Mouse (Mus musculus) heart, embryonic 12.5 days (tissue): Measurements from ENCODE around the gene Dynlt1b. TPM values are rescaled to one million over a fixed set of nuclear protein-coding genes. Genes with fewer than 3 reads are reported as not detected.
"Not testable (repeated sequence)": the region's sequence is repeated elsewhere in the genome, so short reads cannot be mapped to it uniquely, and the experiment has no call there.

Source experiments
- ATAC-seq: fragments of 200-750 bp; cut with Nextera tagmentation; 2 replicates; pipeline ENCODE4 v1.8.0; 2017; ENCODE audit warnings: moderate TSS enrichment, moderate library complexity; ENCODE audit not compliant: insufficient number of reproducible peaks, low FRiP score
- H3K27ac ChIP-seq: fragments of 300-500 bp; sonication (generic); 2 replicates; pipeline ENCODE4 v1.5.1; 2016; ENCODE audit warnings: mild to moderate bottlenecking, moderate library complexity; ENCODE audit not compliant: poor library complexity, severe bottlenecking
- H3K27me3 ChIP-seq: fragments of 300-500 bp; sonication (generic); replicated peaks from 2 replicates; pipeline ENCODE4 v1.6.1; 2016; ENCODE audit warnings: mild to moderate bottlenecking, moderate library complexity
- H3K36me3 ChIP-seq: fragments of 300-500 bp; sonication (generic); 2 replicates; pipeline ENCODE4 v1.6.1; 2016; ENCODE audit warnings: mild to moderate bottlenecking, moderate library complexity
- H3K4me1 ChIP-seq: fragments of 300-500 bp; sonication (generic); replicated peaks from 2 replicates; pipeline ENCODE4 v1.6.1; 2016; ENCODE audit warnings: mild to moderate bottlenecking
- H3K4me2 ChIP-seq: fragments of 300-500 bp; sonication (generic); 2 replicates; pipeline ENCODE4 v1.6.1; 2016; ENCODE audit warnings: mild to moderate bottlenecking, moderate library complexity
- H3K4me3 ChIP-seq: fragments of 300-500 bp; sonication (generic); 2 replicates; pipeline ENCODE4 v1.5.1; 2016; ENCODE audit warnings: mild to moderate bottlenecking
- H3K9ac ChIP-seq: fragments of 300-500 bp; sonication (generic); 2 replicates; pipeline ENCODE4 v1.6.1; 2016; ENCODE audit warnings: mild to moderate bottlenecking, moderate library complexity
- H3K9me3 ChIP-seq: fragments of 300-500 bp; sonication (generic); replicated peaks from 2 replicates; pipeline ENCODE4 v1.6.1; 2016; ENCODE audit warnings: mild to moderate bottlenecking, moderate library complexity
- WGBS: fragments of 180-500 bp; shearing (Covaris S2); methylation state at CpG from one replicate; pipeline ENCODE4 v1.1.7; 2016; 5-methylcytosine and 5-hydroxymethylcytosine counted together
- polyA plus RNA-seq: library from polyadenylated mRNA; unstranded; fragments of >200 nt; fragmentation: Nextera tagmentation; extraction: Ambion mirVana; gene quantifications from 2 replicates; pipeline ENCODE4 v1.2.1, GENCODE M21; 2016

Dynlt1b gene
- polyA plus RNA-seq, 1 experiment from 2014 or later = 418 TPM

- H3K4me2 ChIP-seq, H3K27ac ChIP-seq, H3K4me3 ChIP-seq, H3K4me1 ChIP-seq, H3K9me3 ChIP-seq, H3K9ac ChIP-seq, H3K27me3 ChIP-seq, H3K36me3 ChIP-seq, ATAC-seq: not testable (repeated sequence)
- WGBS = 76% methylated on average over 3 of the region's 3 CpGs
Measured at GRCm38 (mm10) chr17:6425325-6425724, 4.6 kb upstream of the Dynlt1b start.

- 67% methylated on average over 6 of the region's 8 CpGs for WGBS
- H3K9me3 ChIP-seq = not testable (repeated sequence)
Measured at GRCm38 (mm10) chr17:6426869-6427268, 3.0 kb upstream of the Dynlt1b start.

DNA sequence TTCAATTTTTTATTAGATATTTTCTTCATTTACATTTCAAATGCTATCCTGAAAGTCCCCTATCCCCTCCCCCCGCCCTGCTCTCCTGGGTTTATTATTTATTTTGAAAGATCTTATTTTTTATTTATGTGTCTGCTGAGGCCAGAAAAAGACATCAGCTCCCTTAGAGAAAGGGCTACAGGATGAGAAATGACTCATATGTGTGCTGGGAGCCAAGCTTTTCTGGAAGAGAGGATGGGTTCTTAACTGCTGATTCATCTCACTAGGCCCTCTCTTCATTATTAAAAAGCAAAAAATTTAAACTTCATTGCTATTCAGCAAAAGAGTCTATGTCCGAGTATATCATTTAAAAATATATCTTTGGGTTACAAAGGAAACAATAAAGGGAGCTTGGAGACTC lies 986 bp upstream of the Dynlt1b start:
- H3K4me1 ChIP-seq, H3K27ac ChIP-seq: not testable (repeated sequence)
- WGBS = 78% methylated on average over 2 of the region's 2 CpGs

More at GRCm38 (mm10) chr17:6426869-6427268, 3.0 kb upstream of the Dynlt1b start:
- not testable (repeated sequence) for H3K27me3 ChIP-seq, H3K4me3 ChIP-seq, H3K36me3 ChIP-seq, H3K9ac ChIP-seq, H3K27ac ChIP-seq, H3K4me2 ChIP-seq, H3K4me1 ChIP-seq, ATAC-seq

GRCm38 (mm10) chr17:6430410-6431001 lies 594 bp downstream of the Dynlt1b start:
- Histone ChIP-seq H3K4me2 (peak overlapping the region; percentile 58), H3K4me3 (peak overlapping the region; percentile 50), H3K9ac (peak overlapping the region; percentile 75), H3K36me3 (peaks cover 14% of the 10 kb centered on the region), H3K27ac (peak overlapping the region; percentile 43; the same call in 1 of the 2 replicates)
- WGBS = 3% methylated on average over 9 of the region's 9 CpGs
- not testable (repeated sequence) for H3K4me1 ChIP-seq, H3K9me3 ChIP-seq, H3K27me3 ChIP-seq
- peak; percentile 56; the same call in 1 of the 2 replicates for ATAC-seq

More for the DNA sequence above, 986 bp upstream of the Dynlt1b start:
- H3K9ac ChIP-seq, H3K4me2 ChIP-seq, H3K9me3 ChIP-seq, H3K27me3 ChIP-seq, H3K4me3 ChIP-seq, ATAC-seq: not testable (repeated sequence)
- peaks cover 12% of the 10 kb centered on the region for H3K36me3 ChIP-seq

DNA sequence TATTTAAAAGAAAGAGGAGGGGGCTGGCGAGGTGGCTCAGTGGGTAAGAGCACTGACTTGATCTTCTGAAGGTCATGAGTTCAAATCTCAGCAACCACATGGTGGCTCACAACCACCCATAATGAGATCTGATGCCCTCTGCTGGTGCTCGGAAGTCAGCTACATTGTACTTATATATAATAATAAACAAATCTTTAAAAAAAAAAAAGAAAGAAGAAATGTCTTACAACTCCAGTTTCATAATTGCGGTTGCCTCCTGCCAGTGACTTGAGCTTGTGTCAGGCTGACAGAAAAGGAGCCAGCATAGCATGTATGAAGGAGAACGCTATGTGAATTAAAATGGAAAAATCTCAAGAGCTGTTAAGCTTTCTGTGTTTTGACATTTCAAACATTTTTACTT lies 2.5 kb downstream of the Dynlt1b start:
- not testable (repeated sequence) for ATAC-seq, H3K27me3 ChIP-seq, H3K4me2 ChIP-seq, H3K9me3 ChIP-seq, H3K4me1 ChIP-seq, H3K27ac ChIP-seq, H3K4me3 ChIP-seq, H3K9ac ChIP-seq
- WGBS = 87% methylated on average over 3 of the region's 4 CpGs
- H3K36me3 ChIP-seq = peaks cover 17% of the 10 kb centered on the region

- not testable (repeated sequence) for H3K4me1 ChIP-seq, H3K4me3 ChIP-seq, H3K27me3 ChIP-seq, H3K27ac ChIP-seq, H3K9ac ChIP-seq, ATAC-seq, H3K9me3 ChIP-seq, H3K4me2 ChIP-seq
- 81% methylated on average over 3 of the region's 3 CpGs for WGBS
- peaks cover 22% of the 10 kb centered on the region for H3K36me3 ChIP-seq
Measured at GRCm38 (mm10) chr17:6433691-6434090, 3.8 kb downstream of the Dynlt1b start.

DNA sequence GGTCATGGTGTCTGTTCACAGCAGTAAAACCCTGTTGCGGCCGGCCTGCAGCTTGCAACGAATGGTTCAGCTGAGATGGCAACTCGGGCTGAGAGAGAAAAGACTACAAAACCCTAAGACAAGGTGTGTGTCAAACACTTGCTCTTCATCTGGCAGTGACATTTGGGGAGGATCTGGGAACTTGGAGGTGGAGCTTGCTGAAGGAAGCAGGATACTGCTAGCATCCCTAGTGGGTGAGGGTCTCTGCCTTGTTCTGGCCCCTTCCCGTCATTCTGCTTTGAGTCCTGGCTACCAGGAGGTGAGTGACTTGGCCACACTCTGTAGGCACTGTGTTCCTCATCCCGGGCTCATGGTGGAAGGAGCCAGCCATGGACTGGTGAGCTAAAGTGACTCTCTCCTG lies 8.2 kb downstream of the Dynlt1b start:
- not testable (repeated sequence) for ATAC-seq, H3K4me3 ChIP-seq, H3K4me2 ChIP-seq, H3K27me3 ChIP-seq, H3K9ac ChIP-seq, H3K27ac ChIP-seq, H3K9me3 ChIP-seq, H3K4me1 ChIP-seq
- H3K36me3 ChIP-seq = peaks cover 43% of the 10 kb centered on the region
- 80% methylated on average over 6 of the region's 6 CpGs for WGBS

DNA sequence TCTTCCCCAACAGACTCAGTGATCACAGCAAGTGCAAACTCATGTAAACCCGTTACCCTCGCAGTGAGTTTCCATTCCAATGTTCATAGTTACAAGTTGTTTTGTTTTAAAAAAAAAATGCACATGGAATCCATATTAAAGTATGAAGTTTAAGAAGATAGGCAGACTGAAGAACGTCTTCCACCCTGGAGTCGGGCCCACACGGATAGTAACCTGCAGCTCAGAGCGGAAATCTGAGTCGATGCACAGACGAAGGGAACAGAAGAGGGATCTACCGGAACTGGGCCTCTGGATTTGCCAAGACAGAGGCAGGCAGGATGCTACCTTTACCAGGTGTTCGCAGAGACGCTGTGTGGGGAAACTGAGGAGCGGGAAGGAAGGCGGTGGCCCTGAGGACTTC lies 10.0 kb downstream of the Dynlt1b start:
- H3K27ac ChIP-seq, H3K9me3 ChIP-seq, H3K4me1 ChIP-seq, H3K9ac ChIP-seq, H3K4me3 ChIP-seq, ATAC-seq, H3K4me2 ChIP-seq, H3K27me3 ChIP-seq: not testable (repeated sequence)
- peaks cover 46% of the 10 kb centered on the region for H3K36me3 ChIP-seq
- WGBS = 88% methylated on average over 11 of the region's 13 CpGs

DNA sequence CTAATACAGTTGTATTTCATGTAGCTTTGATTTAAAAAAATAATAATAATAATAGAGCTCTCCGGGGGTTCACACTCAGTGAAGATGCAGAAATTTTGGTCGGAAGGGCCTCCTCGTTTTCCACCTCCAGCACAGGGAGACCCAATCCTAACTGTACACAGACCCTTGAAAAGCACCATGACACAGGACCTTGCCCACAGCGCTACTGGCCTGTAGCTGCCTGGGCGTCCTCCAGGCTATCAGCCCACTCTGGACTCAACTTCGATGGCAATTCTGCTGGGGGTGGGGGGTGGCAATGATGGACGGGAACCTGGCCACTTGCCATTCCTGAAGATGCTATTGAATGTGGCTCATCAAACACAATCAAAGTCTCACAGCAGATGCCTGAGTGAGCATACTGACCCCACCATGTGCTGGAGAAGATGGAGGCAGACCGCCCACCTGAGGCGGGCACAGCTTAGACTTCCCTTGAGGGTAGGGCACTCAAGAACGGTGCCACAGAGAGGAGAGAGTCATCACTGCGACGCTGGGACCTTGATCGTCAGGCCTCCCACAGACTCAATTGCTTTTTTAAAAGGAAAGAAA lies 10.7 kb downstream of the Dynlt1b start:
- not testable (repeated sequence) for H3K27ac ChIP-seq, H3K4me2 ChIP-seq, H3K4me1 ChIP-seq, H3K9me3 ChIP-seq, H3K4me3 ChIP-seq, H3K9ac ChIP-seq, H3K27me3 ChIP-seq
- peaks cover 49% of the 10 kb centered on the region for H3K36me3 ChIP-seq
- WGBS = 87% methylated on average over 13 of the region's 13 CpGs
- ATAC-seq = peak; percentile 19; the same call in 1 of the 2 replicates

GRCm38 (mm10) chr17:6441254-6441653 lies 11.3 kb downstream of the Dynlt1b start:
- H3K27ac ChIP-seq, ATAC-seq, H3K9me3 ChIP-seq, H3K4me2 ChIP-seq, H3K4me1 ChIP-seq, H3K4me3 ChIP-seq, H3K9ac ChIP-seq, H3K27me3 ChIP-seq: not testable (repeated sequence)
- peaks cover 49% of the 10 kb centered on the region for H3K36me3 ChIP-seq
- 85% methylated on average over 5 of the region's 5 CpGs for WGBS

- not testable (repeated sequence) for ATAC-seq, H3K27me3 ChIP-seq, H3K4me2 ChIP-seq, H3K27ac ChIP-seq, H3K4me1 ChIP-seq, H3K9me3 ChIP-seq, H3K9ac ChIP-seq, H3K4me3 ChIP-seq
- H3K36me3 ChIP-seq = peaks cover 48% of the 10 kb centered on the region
- 90% methylated on average over 7 of the region's 7 CpGs for WGBS
Measured at GRCm38 (mm10) chr17:6442513-6442912, 12.6 kb downstream of the Dynlt1b start.
